Mouse (Mus musculus): ENCODE results near the gene Pradc1. TPM values are rescaled to one million over a fixed set of nuclear protein-coding genes. Genes with fewer than 3 reads are reported as not detected.

Pradc1 gene
- polyA plus RNA-seq (2016; fragmentation: Nextera tagmentation; extraction: Ambion mirVana), result 29.1 and 30.4 TPM in 2 replicates

- peaks cover 44% of the 10 kb centered on the region for H3K4me1 ChIP-seq
- under 1% methylated on average over 54 of the region's 54 CpGs for WGBS
- H3K4me3 ChIP-seq, result peak within 1 kb of the TSS; percentile 79
- peak; percentile 98 for DNase-seq (ENCODE audit: low spot score)
- H3K27ac ChIP-seq (replicated peaks), result peak within 1 kb of the TSS; percentile 96
- no peaks in the 10 kb centered on the region for H3K27me3 ChIP-seq (replicated peaks; ENCODE audit: low read depth, poor library complexity, severe bottlenecking)
- no peaks in the 10 kb centered on the region for H3K9me3 ChIP-seq
- H3K36me3 ChIP-seq (replicated peaks), result peaks cover 25% of the 10 kb centered on the region
These were observed at the start of gene Pradc1 for GRCm38 (mm10) chr6:85451664-85452410. Pradc1 (minus strand) TSS chr6:85451970.

DNA sequence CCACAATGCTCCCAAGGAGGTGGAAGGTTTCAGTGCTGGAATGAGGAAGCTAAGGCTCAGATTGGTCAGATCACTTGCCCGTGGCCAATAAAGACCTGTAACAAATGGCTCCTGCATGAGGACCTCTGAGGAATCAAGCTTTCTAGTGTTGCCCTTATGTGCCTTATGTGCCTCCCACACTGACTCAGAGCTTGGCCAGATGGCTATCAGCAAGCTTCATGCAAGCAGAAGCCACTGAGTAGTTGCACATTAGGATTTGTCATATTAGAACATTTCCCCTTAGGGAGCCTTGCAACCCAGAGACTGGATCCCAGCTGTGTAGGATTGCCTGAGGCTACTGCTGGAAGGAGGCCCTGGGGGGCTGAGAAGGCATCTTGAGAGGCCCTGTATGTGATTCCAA, 48.6 kb upstream of the Pradc1 start:
- no peak for DNase-seq (ENCODE audit: low spot score)
- Histone ChIP-seq H3K4me3 (no peak overlapping the region), H3K36me3 (replicated peaks) (no peaks in the 10 kb centered on the region), H3K4me1 (peaks cover 21% of the 10 kb centered on the region), H3K9me3 (no peaks in the 10 kb centered on the region), H3K27ac (replicated peaks) (no peak overlapping the region), H3K27me3 (replicated peaks; ENCODE audit: low read depth, poor library complexity, severe bottlenecking) (peaks cover 51% of the 10 kb centered on the region)
- 81% methylated on average over 1 of the region's 1 CpGs for WGBS

- Histone ChIP-seq H3K4me3 (no peak overlapping the region), H3K36me3 (replicated peaks) (no peaks in the 10 kb centered on the region), H3K27ac (replicated peaks) (no peak overlapping the region), H3K27me3 (replicated peaks; ENCODE audit: low read depth, poor library complexity, severe bottlenecking) (peaks cover 29% of the 10 kb centered on the region), H3K9me3 (no peaks in the 10 kb centered on the region), H3K4me1 (peaks cover 19% of the 10 kb centered on the region)
- WGBS, result 67% methylated on average over 9 of the region's 9 CpGs
- DNase-seq (ENCODE audit: low spot score), result peak; percentile 39
These were observed 46.4 kb upstream of the Pradc1 start for GRCm38 (mm10) chr6:85498147-85498546.

DNA sequence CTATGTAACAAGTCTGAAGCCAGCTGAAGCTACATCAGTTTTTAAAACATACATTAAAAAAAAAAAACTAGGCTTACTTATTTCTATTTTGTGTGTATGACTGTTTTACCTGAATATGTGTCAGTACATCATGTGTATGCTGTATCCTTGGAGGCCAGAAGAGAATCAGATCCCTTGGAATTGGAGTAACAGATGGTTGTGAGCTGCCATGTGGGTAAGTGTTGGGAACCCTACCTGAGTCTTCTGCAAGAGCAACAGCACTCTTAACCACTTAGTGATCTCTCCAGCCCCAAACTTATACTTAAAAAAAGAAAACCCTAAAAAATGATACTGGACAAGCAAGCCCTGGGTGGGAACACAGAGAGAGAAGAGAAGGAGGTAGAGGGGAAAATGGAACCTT, 45.2 kb upstream of the Pradc1 start:
- H3K4me1 ChIP-seq, result peaks cover 7% of the 10 kb centered on the region
- H3K4me3 ChIP-seq, result no peak overlapping the region
- no peaks in the 10 kb centered on the region for H3K9me3 ChIP-seq
- DNase-seq (ENCODE audit: low spot score), result no peak
- no peak overlapping the region for H3K27ac ChIP-seq (replicated peaks)
- H3K27me3 ChIP-seq (replicated peaks; ENCODE audit: low read depth, poor library complexity, severe bottlenecking), result peaks cover 17% of the 10 kb centered on the region
- no peaks in the 10 kb centered on the region for H3K36me3 ChIP-seq (replicated peaks)

DNA sequence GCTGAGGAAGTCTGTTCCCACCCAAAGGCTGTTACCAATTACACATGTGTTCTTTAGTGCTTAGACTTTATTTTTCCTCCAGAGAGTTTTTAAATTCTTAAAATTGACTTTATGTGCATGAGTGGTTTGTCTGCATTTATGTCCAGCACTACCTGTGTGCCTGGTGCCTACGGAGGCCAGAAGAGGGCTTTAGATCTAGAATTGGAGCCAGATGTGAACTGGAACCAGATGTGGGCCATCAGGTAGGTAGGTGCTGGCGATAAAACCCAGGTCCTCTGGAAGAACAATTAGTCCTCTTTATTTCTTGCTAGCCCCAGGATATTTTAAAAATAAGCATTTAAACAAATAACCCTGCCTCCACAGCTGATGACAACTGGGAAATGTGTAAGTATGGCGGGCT, 39.8 kb upstream of the Pradc1 start:
- H3K4me1 ChIP-seq, result peaks cover 15% of the 10 kb centered on the region
- H3K9me3 ChIP-seq, result no peaks in the 10 kb centered on the region
- 57% methylated on average over 3 of the region's 3 CpGs for WGBS
- peaks cover 21% of the 10 kb centered on the region for H3K27me3 ChIP-seq (replicated peaks; ENCODE audit: low read depth, poor library complexity, severe bottlenecking)
- no peak for DNase-seq (ENCODE audit: low spot score)
- no peak overlapping the region for H3K4me3 ChIP-seq
- no peak overlapping the region for H3K27ac ChIP-seq (replicated peaks)
- no peaks in the 10 kb centered on the region for H3K36me3 ChIP-seq (replicated peaks)

- Histone ChIP-seq H3K27me3 (replicated peaks; ENCODE audit: low read depth, poor library complexity, severe bottlenecking) (peaks cover 35% of the 10 kb centered on the region), H3K4me3 (no peak overlapping the region), H3K9me3 (no peaks in the 10 kb centered on the region), H3K4me1 (peaks cover 15% of the 10 kb centered on the region), H3K36me3 (replicated peaks) (no peaks in the 10 kb centered on the region), H3K27ac (replicated peaks) (no peak overlapping the region)
- DNase-seq (ENCODE audit: low spot score), result no peak
- 89% methylated on average over 4 of the region's 4 CpGs for WGBS
These were observed 38.5 kb upstream of the Pradc1 start for GRCm38 (mm10) chr6:85490252-85490651.

- Histone ChIP-seq H3K4me1 (peaks cover 17% of the 10 kb centered on the region), H3K27ac (replicated peaks) (no peak overlapping the region), H3K4me3 (no peak overlapping the region), H3K27me3 (replicated peaks; ENCODE audit: low read depth, poor library complexity, severe bottlenecking) (peaks cover 40% of the 10 kb centered on the region), H3K36me3 (replicated peaks) (no peaks in the 10 kb centered on the region), H3K9me3 (no peaks in the 10 kb centered on the region)
- DNase-seq (ENCODE audit: low spot score), result no peak
- WGBS, result 83% methylated on average over 3 of the region's 3 CpGs
These were observed 37.9 kb upstream of the Pradc1 start for GRCm38 (mm10) chr6:85489717-85490116.

GRCm38 (mm10) chr6:85488510-85488909, 36.7 kb upstream of the Pradc1 start:
- H3K27me3 ChIP-seq (replicated peaks; ENCODE audit: low read depth, poor library complexity, severe bottlenecking), result peaks cover 52% of the 10 kb centered on the region
- no peaks in the 10 kb centered on the region for H3K36me3 ChIP-seq (replicated peaks)
- peaks cover 28% of the 10 kb centered on the region for H3K4me1 ChIP-seq
- 61% methylated on average over 4 of the region's 4 CpGs for whole genome bisulfite sequencing
- no peak overlapping the region for H3K27ac ChIP-seq (replicated peaks)
- no peak overlapping the region for H3K4me3 ChIP-seq
- no peak for DNase-seq (ENCODE audit: low spot score)
- no peaks in the 10 kb centered on the region for H3K9me3 ChIP-seq

- Histone ChIP-seq H3K27ac (replicated peaks) (no peak overlapping the region), H3K4me3 (no peak overlapping the region), H3K4me1 (peaks cover 28% of the 10 kb centered on the region), H3K36me3 (replicated peaks) (no peaks in the 10 kb centered on the region), H3K27me3 (replicated peaks; ENCODE audit: low read depth, poor library complexity, severe bottlenecking) (peaks cover 80% of the 10 kb centered on the region), H3K9me3 (no peaks in the 10 kb centered on the region)
- DNase-seq (ENCODE audit: low spot score), result no peak
- WGBS, result 81% methylated on average over 2 of the region's 2 CpGs
These were observed 34.0 kb upstream of the Pradc1 start for GRCm38 (mm10) chr6:85485738-85486137.

DNA sequence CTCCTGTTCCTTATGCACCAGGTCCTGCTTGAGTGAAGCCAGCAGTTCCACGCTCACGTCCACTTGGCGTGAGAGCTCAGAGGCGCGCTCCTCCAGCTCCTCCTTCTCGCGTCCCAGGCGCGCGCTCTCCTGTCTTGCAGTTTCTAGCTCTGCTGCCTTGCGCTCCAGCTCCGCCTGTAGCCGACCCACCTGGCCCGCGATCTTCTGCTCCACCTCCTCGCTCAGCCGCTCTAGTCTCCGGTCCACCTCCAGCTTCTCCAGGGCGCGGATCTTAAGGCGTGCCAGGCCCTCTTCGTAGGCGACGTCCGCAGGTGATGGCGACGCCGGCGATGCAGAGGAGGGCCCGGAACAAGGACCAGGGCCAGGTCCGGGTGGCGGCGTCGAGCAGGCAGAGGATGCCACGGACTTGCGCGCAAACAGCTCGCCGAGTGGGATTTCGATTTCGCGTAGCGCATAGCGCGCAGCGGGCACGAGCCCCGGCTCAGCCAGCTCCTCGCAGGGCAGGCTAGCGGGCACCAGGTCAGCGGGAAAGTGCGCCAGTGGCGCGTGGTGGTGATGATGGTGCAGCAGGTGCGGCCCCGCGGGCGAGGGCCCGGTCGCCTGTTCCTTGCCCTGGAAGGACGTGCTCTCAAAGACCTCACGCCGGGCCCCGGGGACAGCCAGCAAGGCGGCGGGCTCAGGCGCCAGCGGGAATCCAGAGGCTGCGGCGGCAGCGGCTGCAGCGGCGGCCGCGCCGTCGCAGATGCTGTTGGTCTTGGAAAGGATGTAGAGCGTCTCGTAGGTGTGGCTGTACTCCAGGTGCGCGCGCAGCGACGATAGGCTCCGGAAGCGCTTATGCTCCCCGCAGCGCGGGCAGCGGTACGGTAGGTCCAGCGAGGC, 32.3 kb upstream of the Pradc1 start:
- whole genome bisulfite sequencing, result 3% methylated on average over 92 of the region's 92 CpGs
- Histone ChIP-seq H3K27ac (replicated peaks) (0 out of 2 replicates have a peak overlapping the region, but pooled peaks have one; percentile 15), H3K4me1 (peaks cover 22% of the 10 kb centered on the region), H3K27me3 (replicated peaks; ENCODE audit: low read depth, poor library complexity, severe bottlenecking) (peaks cover 89% of the 10 kb centered on the region), H3K4me3 (peak overlapping the region; percentile 52), H3K36me3 (replicated peaks) (no peaks in the 10 kb centered on the region), H3K9me3 (no peaks in the 10 kb centered on the region)
- DNase-seq (ENCODE audit: low spot score), result peak; percentile 57

DNA sequence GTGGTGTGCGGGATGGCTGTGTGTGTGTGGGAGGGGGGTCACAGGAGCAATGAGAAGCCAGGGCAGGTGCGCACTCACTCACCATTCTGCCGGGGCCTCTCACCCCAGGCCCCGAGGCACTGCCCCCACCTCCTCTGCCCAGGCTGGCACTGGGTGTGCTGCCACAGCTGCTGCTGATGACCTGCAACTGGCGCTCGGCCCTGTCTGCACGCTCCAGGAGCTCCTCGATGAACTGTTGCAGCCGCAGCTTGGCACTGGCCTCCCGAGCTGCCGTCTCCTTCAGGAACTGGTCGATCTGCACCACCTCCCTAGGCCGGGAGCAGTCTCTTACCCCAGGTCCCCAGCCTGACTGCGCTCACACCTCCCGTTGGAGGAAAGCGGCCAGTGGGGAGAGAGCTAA, 28.9 kb upstream of the Pradc1 start:
- 72% methylated on average over 16 of the region's 16 CpGs for WGBS
- Histone ChIP-seq H3K4me3 (no peak overlapping the region), H3K4me1 (peaks cover 22% of the 10 kb centered on the region), H3K27me3 (replicated peaks; ENCODE audit: low read depth, poor library complexity, severe bottlenecking) (peaks cover 88% of the 10 kb centered on the region), H3K36me3 (replicated peaks) (no peaks in the 10 kb centered on the region), H3K27ac (replicated peaks) (no peak overlapping the region), H3K9me3 (no peaks in the 10 kb centered on the region)
- DNase-seq (ENCODE audit: low spot score), result no peak

- no peaks in the 10 kb centered on the region for H3K36me3 ChIP-seq (replicated peaks)
- peaks cover 22% of the 10 kb centered on the region for H3K4me1 ChIP-seq
- H3K27me3 ChIP-seq (replicated peaks; ENCODE audit: low read depth, poor library complexity, severe bottlenecking), result peaks cover 84% of the 10 kb centered on the region
- DNase-seq (ENCODE audit: low spot score), result no peak
- no peak overlapping the region for H3K27ac ChIP-seq (replicated peaks)
- WGBS, result 84% methylated on average over 5 of the region's 5 CpGs
- H3K9me3 ChIP-seq, result no peaks in the 10 kb centered on the region
- no peak overlapping the region for H3K4me3 ChIP-seq
These were observed 28.2 kb upstream of the Pradc1 start for GRCm38 (mm10) chr6:85479979-85480378.

DNA sequence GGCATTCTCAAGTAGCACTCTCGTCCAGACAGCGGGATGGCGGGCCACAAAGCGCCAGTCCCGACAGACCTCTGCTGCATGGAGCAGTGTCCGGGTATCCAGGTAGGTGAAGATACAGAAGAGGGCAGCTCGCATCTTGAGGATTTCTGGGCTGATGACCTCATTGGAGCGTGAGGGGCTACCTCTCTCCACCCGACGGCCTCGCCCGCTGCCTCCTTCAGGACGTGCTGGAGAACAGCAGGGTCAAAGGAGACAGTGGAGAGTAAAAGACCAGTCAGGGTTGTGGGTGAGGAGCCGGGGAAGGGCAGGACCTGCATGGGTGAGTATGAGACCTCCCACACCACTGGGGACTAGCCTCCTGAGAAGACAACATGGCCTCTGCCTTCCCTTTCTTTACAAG, 26.6 kb upstream of the Pradc1 start:
- no peaks in the 10 kb centered on the region for H3K36me3 ChIP-seq (replicated peaks)
- WGBS, result 36% methylated on average over 14 of the region's 14 CpGs
- H3K9me3 ChIP-seq, result no peaks in the 10 kb centered on the region
- no peak overlapping the region for H3K27ac ChIP-seq (replicated peaks)
- DNase-seq (ENCODE audit: low spot score), result no peak
- H3K4me3 ChIP-seq, result no peak overlapping the region
- H3K4me1 ChIP-seq, result peaks cover 9% of the 10 kb centered on the region; the same call in 1 of the 2 replicates
- H3K27me3 ChIP-seq (replicated peaks; ENCODE audit: low read depth, poor library complexity, severe bottlenecking), result peaks cover 72% of the 10 kb centered on the region
